In the genomic region with DNA sequence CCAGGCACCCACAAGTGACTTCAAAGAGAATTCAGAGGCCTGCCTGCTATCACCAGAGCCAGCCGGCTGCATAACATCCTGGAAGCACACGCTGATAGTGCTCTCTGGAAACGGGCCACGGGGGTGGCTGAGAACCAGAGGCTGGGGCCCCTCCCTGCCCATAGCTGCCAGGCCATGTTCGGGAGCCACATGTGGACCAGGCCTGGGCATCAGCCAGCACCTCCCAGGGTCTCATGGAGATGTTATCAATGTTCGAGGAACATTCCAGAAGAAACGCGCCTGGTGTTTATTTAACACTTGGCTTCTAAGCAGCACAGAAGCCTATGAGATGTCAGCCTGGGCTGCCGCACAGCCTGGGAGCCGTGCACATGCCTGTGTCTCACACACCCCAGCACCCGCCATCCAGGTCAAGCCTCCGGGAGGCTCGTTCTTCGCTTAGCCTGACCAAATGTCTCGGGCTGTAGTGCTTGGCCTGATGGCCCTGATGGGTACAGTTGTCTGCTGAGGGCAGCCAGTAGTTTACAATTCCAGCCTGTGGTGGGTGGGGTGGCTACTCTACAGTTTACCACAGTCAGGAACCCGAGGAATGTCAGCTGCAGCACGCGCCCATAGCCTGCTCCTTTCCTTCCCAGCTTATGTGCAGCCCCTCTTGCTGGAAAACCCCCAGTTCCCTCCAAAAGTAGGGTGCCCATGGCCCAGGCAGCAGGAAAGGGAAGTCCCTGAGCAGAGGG, we compare ENCODE assay signal across 8 mouse cellular contexts. TPM values are rescaled to one million over a fixed set of nuclear protein-coding genes. Genes with fewer than 3 reads are reported as not detected.
DNase-seq lines count a peak whose midpoint lies in the region; ATAC-seq lines count a peak whose summit lies in the region.

No protein-coding gene starts in this region.

- H3K27ac ChIP-seq in heart, embryonic 12.5 days (ENCODE audit: poor library complexity, severe bottlenecking): peak overlapping the region; percentile 82
- H3K27ac ChIP-seq in limb, embryonic 10.5 days: peak overlapping the region; percentile 46; the same call in 1 of the 2 replicates

- peaks cover 31% of the 10 kb centered on the region for H3K36me3 ChIP-seq in heart, embryonic 12.5 days
- peaks cover 33% of the 10 kb centered on the region for H3K36me3 ChIP-seq in limb, embryonic 10.5 days

- H3K9ac ChIP-seq in heart, embryonic 12.5 days: peak overlapping the region; percentile 46; the same call in 1 of the 2 replicates

- 8% methylated on average over 18 of the region's 18 CpGs for WGBS in heart, embryonic 12.5 days
- WGBS in limb, embryonic 10.5 days: 44% methylated on average over 18 of the region's 18 CpGs

- no peaks in the 10 kb centered on the region for H3K9me3 ChIP-seq in heart, embryonic 12.5 days (replicated peaks)
- H3K9me3 ChIP-seq in limb, embryonic 10.5 days (replicated peaks): no peaks in the 10 kb centered on the region

- H3K4me3 ChIP-seq in heart, embryonic 12.5 days: no peak overlapping the region
- no peak overlapping the region for H3K4me3 ChIP-seq in limb, embryonic 10.5 days

- H3K27me3 ChIP-seq in heart, embryonic 12.5 days (replicated peaks): no peaks in the 10 kb centered on the region
- no peaks in the 10 kb centered on the region for H3K27me3 ChIP-seq in limb, embryonic 10.5 days (ENCODE audit: low read depth, poor library complexity, severe bottlenecking)

- peaks cover 54% of the 10 kb centered on the region for H3K4me1 ChIP-seq in heart, embryonic 12.5 days (replicated peaks)
- H3K4me1 ChIP-seq in limb, embryonic 10.5 days: peaks cover 9% of the 10 kb centered on the region

- ATAC-seq in heart, embryonic 12.5 days (ENCODE audit: insufficient number of reproducible peaks, low FRiP score): peak; percentile 85
- ATAC-seq in erythroid progenitor cell, adult 5-6 weeks (replicated peaks; ENCODE audit: low FRiP score, poor library complexity, severe bottlenecking): no peak

- peak; percentile 40 for DNase-seq in 3T3-L1 (ENCODE audit: low read depth, low spot score)
- peak; percentile 35 for DNase-seq in adipocyte (ENCODE audit: low spot score)
- DNase-seq in limb, embryonic 10.5 days (ENCODE audit: low spot score): no peak
- DNase-seq in mesoderm, embryonic 11.5 days (ENCODE audit: low read depth, low spot score): peak; percentile 30
- DNase-seq in thymus, postnatal 25 days: no peak
- no peak for DNase-seq in retina, embryonic 14.5 days (ENCODE audit: low spot score)

- peak overlapping the region; percentile 45 for H3K4me2 ChIP-seq in heart, embryonic 12.5 days

RNA-seq across cellular contexts. Expression of a gene that starts 31.2 kb away (rescaled TPM):
- 31.0 and 32.1 TPM in 2 replicates for polyA plus RNA-seq in heart, embryonic 12.5 days (2016; fragmentation: Nextera tagmentation; extraction: Ambion mirVana)
- polyA plus RNA-seq in limb, embryonic 10.5 days (2016; fragmentation: Nextera tagmentation; extraction: Ambion mirVana): 51.0 and 51.8 TPM in 2 replicates
- 2.2 and 5.9 TPM in 2 replicates for total RNA-seq in erythroid progenitor cell, adult 5-6 weeks (2015; ENCODE audit: low replicate concordance)
- total RNA-seq in erythroid progenitor cell, adult 5-6 weeks (2017; ENCODE audit: low replicate concordance): 13.2 and 16.2 TPM in 2 replicates

RNA-seq across cellular contexts. Expression of a gene that starts 45.7 kb away (rescaled TPM):
- polyA plus RNA-seq in heart, embryonic 12.5 days (2016; fragmentation: Nextera tagmentation; extraction: Ambion mirVana): 1.5 and 2.5 TPM in 2 replicates
- polyA plus RNA-seq in limb, embryonic 10.5 days (2016; fragmentation: Nextera tagmentation; extraction: Ambion mirVana): 0.75 and 0.85 TPM in 2 replicates
- total RNA-seq in erythroid progenitor cell, adult 5-6 weeks (2015; ENCODE audit: low replicate concordance): 36.4 and 37.3 TPM in 2 replicates
- total RNA-seq in erythroid progenitor cell, adult 5-6 weeks (2017; ENCODE audit: low replicate concordance): 20.9 and 29.3 TPM in 2 replicates

Comparison
In these comparisons a context has a peak if more than half of its experiments do, and no peak if none do; other contexts are left out.
1. DNase-seq: peak in 3T3-L1 (single experiment), adipocyte (single experiment) and mesoderm, embryonic 11.5 days (single experiment); none in limb, embryonic 10.5 days (single experiment), thymus, postnatal 25 days (single experiment) and retina, embryonic 14.5 days (single experiment).